Mouse (Mus musculus): ENCODE data around the gene Wdr82.
"Not testable (repeated sequence)": the region's sequence is repeated elsewhere in the genome, so short reads cannot be mapped to it uniquely, and the experiment has no call there.

Gene Wdr82

GRCm38 (mm10) chr9:106160426-106160825, 10.3 kb upstream of the Wdr82 start:
- DNase-seq (ENCODE audit: low spot score), result no peak

- DNase-seq (ENCODE audit: low spot score), result no peak
Measured at GRCm38 (mm10) chr9:106166709-106167108, 4.0 kb upstream of the Wdr82 start.

- no peak for DNase-seq (ENCODE audit: low spot score)
Measured at GRCm38 (mm10) chr9:106167241-106167640, 3.5 kb upstream of the Wdr82 start.

DNA sequence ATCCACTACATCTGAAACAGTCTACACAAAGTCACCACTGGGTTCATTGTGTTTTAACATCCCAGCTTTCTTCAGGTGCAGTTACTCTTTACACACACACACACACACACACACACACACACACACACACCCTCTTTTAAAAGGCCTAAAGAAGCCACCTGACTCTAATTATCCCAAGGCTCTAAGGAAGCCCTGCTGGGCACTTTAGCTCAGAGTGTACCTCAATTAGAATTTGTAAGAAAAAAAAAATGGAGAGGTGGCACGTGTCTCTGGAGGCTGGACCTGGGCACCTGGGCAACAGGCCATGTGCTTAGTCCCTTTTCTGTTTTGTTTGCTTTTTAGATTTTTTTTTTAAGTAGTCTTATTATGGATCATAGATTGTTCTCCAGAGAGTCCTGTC, 3.0 kb upstream of the Wdr82 start:
- DNase-seq (ENCODE audit: low spot score), result no peak

DNA sequence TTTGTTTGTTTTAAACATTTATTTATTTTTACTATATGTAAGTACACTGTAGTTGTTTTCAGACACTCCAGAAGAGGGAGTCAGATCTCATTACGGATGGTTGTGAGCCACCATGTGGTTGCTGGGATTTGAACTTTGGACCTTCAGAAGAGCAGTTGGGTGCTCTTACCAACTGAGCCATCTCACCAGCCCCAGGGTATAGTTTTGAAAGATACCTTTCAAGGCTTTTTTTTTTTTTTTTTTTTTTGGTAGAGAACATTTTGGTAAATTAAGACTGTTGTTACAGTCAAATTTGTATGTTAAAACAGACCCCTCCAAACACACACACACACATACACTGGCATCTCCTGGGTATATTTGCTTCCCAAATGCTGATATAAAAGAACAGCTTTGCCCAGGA, 1.7 kb upstream of the Wdr82 start:
- not testable (repeated sequence) for DNase-seq (ENCODE audit: low spot score)

DNA sequence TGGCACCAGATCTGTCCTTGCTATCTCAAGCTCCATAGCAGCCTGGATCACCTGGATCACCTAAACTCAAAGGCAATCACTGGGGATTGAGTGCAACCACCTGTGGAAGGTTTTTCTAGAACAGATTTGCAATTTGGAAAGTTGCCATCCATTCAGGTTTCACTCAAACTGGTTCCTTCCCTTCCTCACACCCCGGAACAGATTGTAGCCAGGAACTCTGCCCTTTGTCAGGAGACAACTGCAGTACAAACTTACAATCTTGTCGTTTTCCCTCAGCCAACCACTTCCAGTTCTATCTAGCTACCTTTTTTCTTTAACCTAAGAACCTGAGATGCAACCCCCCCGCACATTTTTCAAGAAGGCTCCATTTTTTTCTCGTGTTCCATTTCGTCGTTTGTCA, 811 bp upstream of the Wdr82 start:
- no peak for DNase-seq (ENCODE audit: low spot score)

DNA sequence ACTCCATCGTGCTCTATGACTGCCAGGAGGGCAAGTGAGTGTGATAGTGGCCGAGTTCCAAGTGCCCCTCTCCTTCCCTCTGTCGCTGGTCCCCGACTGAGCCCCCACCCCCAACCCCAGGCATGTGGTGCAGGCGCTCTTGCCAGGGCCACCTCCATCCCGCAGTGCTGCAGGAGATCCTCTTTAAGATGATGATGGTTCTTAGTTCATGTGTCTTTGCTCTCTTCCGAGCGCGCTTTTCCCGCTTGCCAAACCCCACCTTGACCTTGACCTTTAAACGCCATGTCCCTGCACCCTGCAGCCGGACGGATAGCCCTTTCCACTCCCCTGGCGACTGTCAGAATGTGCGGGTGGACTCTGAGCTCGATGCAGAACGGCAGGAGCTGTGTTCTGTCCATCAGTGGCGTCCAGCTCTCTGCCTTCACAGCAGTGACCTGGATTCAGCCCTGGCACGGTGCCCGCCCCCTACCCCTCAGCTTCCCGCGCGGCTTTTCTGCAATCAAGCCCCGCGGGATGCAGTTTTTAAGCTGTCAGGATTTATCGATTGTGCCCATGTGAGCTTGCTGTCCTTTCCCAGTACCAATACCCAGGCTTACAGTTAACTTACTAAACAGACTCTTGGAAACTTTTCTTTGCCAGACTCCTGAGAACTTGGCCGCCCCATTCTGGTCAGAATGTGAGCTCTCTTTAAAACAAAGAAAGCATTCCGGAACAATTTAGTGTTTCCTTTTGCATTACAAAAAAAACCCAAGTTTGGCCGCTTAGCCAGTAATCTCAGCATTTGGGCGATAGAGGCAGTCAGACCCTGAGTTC, 824 bp downstream of the Wdr82 start:
- peak; percentile 89 for DNase-seq (ENCODE audit: low spot score)

DNA sequence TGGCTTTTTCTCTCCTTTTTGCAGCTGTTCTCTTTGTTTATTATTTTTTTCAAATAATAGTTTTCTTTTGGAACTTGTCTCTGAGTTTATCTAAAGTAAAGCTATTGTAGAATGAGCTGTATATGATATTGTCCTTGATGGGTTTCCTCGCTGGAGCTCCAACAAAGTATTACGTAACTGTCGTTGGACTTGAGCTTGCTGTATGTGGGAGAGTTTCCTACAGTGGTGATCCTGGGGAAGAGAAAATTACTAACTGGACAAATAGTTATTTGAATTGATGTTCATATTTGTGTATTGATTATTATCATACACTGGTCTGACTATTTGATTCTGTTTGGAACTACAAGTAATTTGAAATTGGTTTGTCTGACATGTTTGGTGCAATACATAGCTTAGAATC, 1.8 kb downstream of the Wdr82 start:
- DNase-seq (ENCODE audit: low spot score), result no peak

DNA sequence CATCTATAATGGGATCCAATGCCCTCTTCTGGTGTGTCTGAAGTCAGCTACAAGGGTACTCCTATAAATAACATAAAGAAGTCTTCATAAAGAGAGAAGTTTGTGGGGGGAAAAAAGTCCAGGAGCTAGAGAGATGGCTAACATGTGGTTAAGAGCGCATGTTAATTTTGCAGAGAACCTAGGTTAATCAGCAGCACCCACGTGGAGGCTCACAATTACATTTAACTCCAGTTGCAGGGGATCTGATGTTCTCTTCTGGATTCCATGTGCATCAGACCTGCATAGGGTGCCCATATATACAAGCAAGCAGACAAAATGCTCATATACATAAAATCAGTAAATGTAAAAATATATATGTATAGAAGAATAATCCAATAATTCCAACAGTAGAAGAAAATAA, 2.6 kb downstream of the Wdr82 start:
- DNase-seq (ENCODE audit: low spot score), result no peak

DNA sequence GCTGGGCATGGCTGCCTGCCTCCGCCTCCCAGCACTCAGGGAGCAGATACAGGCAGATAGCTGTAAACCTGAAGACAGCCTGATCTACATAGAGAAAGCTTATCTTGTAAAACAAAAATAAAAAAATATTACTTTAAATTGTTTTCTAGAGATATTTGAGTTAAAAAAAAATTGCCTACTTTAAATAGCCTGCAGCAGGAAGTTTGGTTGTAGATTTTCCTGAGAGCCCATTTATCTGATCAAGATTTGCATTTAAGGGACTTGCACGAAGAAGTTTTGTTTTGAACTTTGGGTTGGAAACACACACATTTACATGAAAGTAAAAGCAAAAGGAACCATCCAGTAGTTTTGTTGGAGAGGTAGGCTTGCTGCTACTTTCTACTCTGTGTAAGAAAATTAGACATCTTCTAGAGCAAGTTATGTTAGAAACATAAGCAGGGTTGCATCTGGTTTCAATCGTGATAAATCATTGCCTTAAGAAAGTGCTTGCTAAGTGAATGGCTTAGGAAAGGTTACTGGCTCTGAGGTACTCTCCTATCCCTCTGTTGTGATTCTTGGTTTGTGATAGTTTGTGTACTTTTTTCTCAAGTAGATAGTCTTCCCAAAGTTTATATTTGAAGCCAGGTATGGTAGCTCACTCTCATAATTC, 4.9 kb downstream of the Wdr82 start:
- no peak for DNase-seq (ENCODE audit: low spot score)

DNA sequence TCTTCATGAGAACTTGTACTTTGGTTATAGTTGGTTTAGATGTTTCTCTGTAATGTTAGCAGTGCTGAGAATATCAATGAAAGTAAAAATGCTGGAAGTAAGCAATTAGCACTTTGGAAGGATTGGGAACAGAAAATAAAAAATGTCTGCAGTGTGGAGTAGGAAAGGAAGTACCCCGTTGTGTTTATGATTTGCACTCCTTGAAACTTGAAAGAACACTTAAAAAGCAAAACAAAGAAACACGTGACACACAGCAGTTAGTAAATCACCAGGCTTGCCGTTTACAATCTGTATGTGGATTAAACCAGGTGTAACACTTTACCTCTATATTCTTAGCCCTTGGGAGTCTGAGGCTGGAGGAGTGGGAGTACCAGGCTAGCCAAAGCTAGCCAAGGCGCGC, 6.0 kb downstream of the Wdr82 start:
- no peak for DNase-seq (ENCODE audit: low spot score)

- no peak for DNase-seq (ENCODE audit: low spot score)
Measured at GRCm38 (mm10) chr9:106177799-106178198, 7.1 kb downstream of the Wdr82 start.

DNA sequence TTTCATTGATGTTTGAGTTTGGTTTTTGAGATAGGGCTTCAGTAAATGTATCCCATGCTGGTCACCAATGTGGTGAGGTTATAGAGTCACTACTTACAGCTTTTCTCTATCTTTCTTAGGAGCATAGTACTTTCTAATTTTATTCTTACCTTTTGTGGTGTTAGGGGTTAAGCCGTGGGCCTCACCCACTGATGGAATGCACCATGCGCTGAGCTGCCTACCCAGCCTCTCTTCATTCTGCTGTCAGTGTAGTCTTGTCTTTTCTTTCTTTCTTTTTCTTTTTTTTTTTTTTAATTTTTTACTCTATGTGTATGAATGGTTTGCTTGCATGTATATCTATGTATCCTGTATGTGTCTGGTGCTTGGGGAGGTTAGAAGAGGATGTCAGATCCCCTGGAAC, 8.7 kb downstream of the Wdr82 start:
- DNase-seq (ENCODE audit: low spot score), result no peak

DNA sequence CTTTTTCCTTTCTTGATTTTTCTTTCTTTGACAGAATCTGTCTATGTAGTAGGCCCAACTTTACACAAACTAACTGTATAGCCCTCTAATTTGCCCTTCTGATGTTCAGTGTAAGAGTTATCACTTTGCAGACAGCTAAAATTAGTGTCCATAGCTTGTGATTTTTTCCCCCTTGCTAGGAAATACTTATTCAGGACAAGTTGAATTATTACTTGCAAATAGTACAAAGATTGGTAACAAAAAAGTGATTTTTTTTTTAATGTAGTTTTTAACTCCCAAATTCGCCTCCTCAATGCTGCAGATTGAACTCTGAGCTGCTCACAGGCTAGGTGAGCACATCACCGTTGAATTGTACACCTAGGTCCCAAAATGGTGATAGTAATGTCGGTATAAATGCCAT, 9.2 kb downstream of the Wdr82 start:
- DNase-seq (ENCODE audit: low spot score), result no peak

- no peak for DNase-seq (ENCODE audit: low spot score)
Measured at GRCm38 (mm10) chr9:106182146-106182545, 11.4 kb downstream of the Wdr82 start.

GRCm38 (mm10) chr9:106183996-106184395, 13.3 kb downstream of the Wdr82 start:
- no peak for DNase-seq (ENCODE audit: low spot score)

DNA sequence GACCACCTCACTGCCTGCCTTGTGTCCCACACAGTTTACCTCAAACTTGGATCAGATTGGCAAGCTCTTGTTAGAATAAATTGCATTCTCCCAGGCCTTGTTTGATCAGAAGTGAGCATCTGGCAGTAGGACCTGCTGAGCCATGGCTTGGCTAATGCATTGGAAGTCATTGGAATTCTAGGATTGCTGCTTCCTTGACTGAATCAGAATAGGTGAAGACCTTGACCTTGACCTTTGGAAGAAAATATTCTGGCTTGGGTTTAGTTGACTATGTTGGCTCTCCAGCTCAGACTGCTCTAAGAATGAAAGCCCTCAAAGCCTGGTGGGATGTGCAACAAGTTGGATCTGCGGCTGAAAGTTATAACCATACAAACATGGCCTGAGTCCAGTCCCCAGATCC, 20.6 kb downstream of the Wdr82 start:
- no peak for DNase-seq (ENCODE audit: low spot score)

DNA sequence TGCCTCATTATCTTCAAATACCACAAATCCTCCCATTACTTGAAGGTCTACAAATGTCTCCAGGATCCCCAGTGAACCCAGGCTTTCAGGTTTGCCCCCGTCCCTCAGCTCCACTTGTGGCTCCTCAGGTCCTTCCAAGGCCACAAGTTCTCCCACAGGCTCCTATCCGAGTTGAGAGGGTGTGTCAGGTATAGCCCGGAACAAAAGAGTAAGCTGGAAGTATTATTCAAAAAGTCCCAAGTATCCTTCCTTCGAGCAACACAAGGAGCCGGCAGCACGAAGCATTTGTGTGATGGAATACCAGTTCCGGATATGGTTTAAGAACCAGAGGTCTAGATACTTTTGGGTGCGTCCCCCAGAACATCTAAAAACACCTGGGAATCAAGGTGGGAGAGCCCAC, 21.3 kb downstream of the Wdr82 start:
- DNase-seq (ENCODE audit: low spot score), result no peak

DNA sequence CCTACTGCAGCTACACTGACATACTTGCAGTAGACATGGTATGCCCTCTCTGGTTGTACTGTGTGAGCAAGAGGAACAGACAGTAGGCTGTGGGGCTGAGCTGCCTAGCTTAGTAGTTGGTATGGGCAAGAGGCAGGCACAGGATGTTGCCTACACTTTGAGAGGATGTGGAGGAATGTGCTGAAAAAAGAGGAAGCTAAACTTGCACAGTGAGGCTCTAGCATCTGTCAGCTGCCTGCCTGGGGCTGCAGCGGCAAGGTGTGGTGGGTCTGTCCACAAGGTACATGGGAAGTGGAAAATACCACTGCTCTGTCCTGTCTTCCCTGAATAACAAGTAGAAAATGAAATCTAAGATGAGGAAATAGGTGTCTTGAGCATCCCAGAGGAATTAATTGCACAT, 22.3 kb downstream of the Wdr82 start:
- no peak for DNase-seq (ENCODE audit: low spot score)

DNA sequence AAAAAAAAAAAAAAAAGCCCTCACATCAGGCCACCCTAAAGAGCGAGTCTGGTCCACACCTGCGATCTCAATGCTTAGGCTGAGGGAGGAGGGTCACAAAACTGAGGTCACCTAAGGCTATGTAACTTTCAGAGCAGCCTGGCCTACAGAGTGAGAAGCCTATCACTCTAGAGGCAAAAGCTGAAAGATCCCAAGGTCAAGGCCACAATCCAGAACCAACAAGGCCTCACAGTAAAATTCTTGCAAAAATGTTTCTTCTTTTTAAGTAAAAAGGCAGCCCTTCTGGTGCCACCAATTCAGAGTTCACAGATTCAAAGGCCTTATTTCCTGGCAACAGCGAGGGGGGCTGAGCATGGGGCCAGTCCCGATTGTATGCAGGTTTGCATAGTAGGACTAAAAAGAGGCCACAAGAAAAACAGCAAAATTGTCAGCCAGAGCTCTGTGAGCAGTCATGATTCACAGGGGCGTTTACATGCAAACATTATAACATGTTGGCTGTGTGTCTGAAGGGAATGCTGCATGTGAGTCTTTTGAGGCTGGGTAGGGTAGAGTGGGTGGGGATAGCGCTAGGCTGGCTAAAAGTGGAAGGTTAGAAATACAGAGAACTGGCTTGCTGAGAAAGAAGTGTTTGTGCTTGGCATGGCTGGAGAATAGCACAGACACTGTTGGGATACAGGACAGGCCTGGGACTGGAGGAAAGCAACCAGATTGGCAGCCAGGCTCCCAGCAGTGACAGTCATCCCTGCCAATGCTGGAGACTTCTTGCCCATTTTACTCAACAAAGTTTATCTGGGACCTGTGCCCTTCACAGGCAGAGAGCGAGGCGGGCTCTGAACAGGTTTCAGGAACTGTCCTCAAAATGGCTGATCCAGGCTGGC, 23.4 kb downstream of the Wdr82 start:
- DNase-seq (ENCODE audit: low spot score), result no peak

GRCm38 (mm10) chr9:106195693-106196092, 25.0 kb downstream of the Wdr82 start:
- no peak for DNase-seq (ENCODE audit: low spot score)

DNA sequence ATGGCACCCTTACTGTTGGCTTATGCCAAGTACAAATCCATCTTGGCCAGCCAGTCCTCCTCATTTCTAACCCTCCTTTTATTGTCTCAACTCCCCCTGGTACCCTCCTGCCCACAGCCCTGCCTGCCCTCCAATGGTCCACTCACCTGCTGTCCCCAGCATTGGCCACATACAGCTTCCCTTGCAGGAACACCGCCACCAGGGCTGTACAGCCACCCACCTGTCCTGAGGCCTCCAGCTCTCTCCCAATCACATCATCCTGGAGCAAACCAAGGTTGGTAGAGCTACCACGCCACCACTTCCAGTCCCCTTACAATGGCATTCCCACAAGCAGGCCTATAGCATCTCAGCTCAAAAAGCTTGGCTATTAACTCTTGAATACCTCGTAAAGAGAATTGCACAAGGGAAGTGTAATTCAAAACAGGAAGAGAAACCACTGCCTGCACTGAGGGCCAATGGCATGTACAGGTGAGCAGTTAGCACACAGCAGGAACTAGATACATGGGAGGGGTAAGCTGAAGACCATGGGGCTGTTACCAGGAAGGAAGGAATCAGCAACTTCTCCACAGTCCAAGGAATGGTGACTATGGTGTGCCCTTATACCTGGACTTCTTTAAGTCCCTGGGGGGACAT, 26.5 kb downstream of the Wdr82 start:
- no peak for DNase-seq (ENCODE audit: low spot score)

Measured in testis, postnatal 10 days (tissue).